Mouse (Mus musculus) stomach, embryonic 16.5 days (tissue): Measurements from ENCODE around the gene Nelfe. TPM values are rescaled to one million over a fixed set of nuclear protein-coding genes. Genes with fewer than 3 reads are reported as not detected.
A peak's percentile ranks its signal among the peaks of the same experiment; 100 is the strongest.

Source experiments
- ATAC-seq: fragments of 200-750 bp; cut with Nextera tagmentation; 2 replicates; pipeline ENCODE4 v1.8.0; 2017; ENCODE audit warnings: moderate number of reproducible peaks, moderate TSS enrichment; ENCODE audit not compliant: insufficient read depth, low FRiP score
- H3K27ac ChIP-seq: fragments of 300-500 bp; sonication (generic); 2 replicates; pipeline ENCODE4 v1.5.1; 2014; ENCODE audit warnings: low read length
- H3K27me3 ChIP-seq: fragments of 300-500 bp; sonication (generic); 2 replicates; pipeline ENCODE4 v1.6.1; 2014; ENCODE audit warnings: low read length, control low read depth, mixed read lengths; ENCODE audit not compliant: control insufficient read depth, insufficient read depth
- H3K36me3 ChIP-seq: fragments of 300-500 bp; sonication (generic); 2 replicates; pipeline ENCODE4 v1.6.1; 2014; ENCODE audit warnings: low read length; ENCODE audit not compliant: control insufficient read depth, insufficient read depth
- H3K4me1 ChIP-seq: fragments of 300-500 bp; sonication (generic); 2 replicates; pipeline ENCODE4 v1.6.1; 2014; ENCODE audit warnings: low read length, control low read depth, mixed read lengths; ENCODE audit not compliant: control insufficient read depth, insufficient read depth
- H3K4me2 ChIP-seq: fragments of 300-500 bp; sonication (generic); 2 replicates; pipeline ENCODE4 v1.6.1; 2014; ENCODE audit warnings: low read depth, low read length, mixed read lengths
- H3K4me3 ChIP-seq: fragments of 300-500 bp; sonication (generic); replicated peaks from 2 replicates; pipeline ENCODE4 v1.5.1; 2014; ENCODE audit warnings: mild to moderate bottlenecking, low read length
- H3K9ac ChIP-seq: fragments of 300-500 bp; sonication (generic); 2 replicates; pipeline ENCODE4 v1.6.1; 2014; ENCODE audit warnings: low read length
- H3K9me3 ChIP-seq: fragments of 300-500 bp; sonication (generic); replicated peaks from 2 replicates; pipeline ENCODE4 v1.6.1; 2016; ENCODE audit warnings: low read length, control low read depth; ENCODE audit not compliant: control insufficient read depth
- WGBS: fragments of 180-500 bp; shearing (Covaris S2); extraction: QIAGEN DNeasy Blood & Tissue Kit; methylation state at CpG from one replicate; pipeline ENCODE4 v1.1.7; 2014; 5-methylcytosine and 5-hydroxymethylcytosine counted together
- polyA plus RNA-seq: library from polyadenylated mRNA; unstranded; fragments of >200 nt; fragmentation: Nextera tagmentation; extraction: Ambion mirVana; gene quantifications from 2 replicates; pipeline ENCODE4 v1.2.1, GENCODE M21; 2015

Nelfe gene
- polyA plus RNA-seq, 1 experiment from 2014 or later: 89.5 TPM

DNA sequence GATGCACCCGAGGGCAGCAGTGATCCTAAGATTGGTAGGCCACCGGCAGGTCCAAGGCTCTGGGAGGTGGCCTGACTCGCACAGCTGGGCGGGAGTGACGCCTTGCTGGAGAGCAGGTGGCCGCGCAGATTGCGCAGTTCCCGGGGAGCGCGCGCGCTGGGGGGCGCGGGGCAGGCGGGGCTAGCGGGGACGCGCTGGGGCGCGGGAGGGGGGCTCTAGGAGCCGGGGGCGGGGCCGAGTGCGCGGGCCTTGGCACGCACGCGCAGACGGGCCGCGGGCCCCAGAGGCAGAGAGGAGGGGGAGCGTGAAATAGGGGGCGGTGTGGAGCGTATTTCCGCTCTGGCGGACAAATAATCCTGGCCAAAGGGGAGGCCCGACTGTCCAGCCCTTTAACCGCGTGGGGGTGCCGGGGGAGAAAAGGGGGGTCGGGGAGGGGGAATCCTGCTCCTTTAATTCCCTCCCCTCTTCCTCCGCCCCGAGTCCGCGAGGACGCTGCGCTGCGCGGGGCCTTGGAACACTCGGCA is 43.9 kb downstream of the Nelfe start:
- 1% methylated on average over 43 of the region's 51 CpGs for WGBS
- Histone ChIP-seq H3K4me1 (peaks cover 22% of the 10 kb centered on the region), H3K36me3 (0 out of 2 replicates have a peak, but pooled peaks cover 8% of the 10 kb centered on the region), H3K4me2 (peak overlapping the region; percentile 71), H3K27ac (peak overlapping the region; percentile 93), H3K4me3 (peak overlapping the region; percentile 80), H3K9ac (peak overlapping the region; percentile 94), H3K27me3 (no peaks in the 10 kb centered on the region), H3K9me3 (no peaks in the 10 kb centered on the region)
- ATAC-seq: peak; percentile 92

DNA sequence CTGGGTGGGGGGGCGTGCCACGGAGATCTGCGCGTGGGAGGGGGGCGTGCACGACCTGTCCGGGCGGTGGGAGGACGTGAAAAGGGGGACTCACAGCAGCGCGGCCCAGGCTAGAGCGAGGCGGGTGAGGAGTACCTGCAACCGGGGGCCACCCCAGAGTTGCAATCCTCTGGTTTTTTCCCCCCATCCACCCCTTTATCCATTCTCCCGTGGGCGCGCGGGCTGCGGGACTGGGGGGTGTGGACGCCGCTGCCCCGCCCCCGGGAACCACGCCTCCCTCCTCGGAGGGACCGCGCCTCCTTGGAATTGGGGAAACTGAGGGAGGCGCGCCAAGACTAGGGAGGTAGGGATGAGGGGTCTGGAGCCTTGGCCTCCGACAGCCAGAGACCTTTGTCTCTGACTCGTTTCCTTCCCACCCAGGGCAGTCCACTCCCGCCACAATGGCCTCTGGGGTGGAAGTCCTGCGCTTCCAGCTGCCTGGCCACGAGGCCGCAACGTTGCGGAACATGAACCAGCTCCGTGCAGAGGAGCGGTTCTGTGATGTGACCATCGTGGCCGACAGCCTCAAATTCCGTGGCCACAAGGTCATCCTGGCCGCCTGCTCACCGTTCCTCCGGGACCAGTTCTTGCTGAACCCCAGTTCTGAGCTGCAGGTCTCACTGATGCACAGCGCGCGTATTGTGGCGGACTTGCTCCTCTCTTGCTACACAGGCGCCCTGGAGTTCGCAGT is 44.8 kb downstream of the Nelfe start:
- Histone ChIP-seq H3K4me2 (peak overlapping the region; percentile 71), H3K9ac (peak overlapping the region; percentile 94), H3K27ac (peak overlapping the region; percentile 93), H3K27me3 (no peaks in the 10 kb centered on the region), H3K4me1 (peaks cover 22% of the 10 kb centered on the region), H3K9me3 (no peaks in the 10 kb centered on the region), H3K36me3 (0 out of 2 replicates have a peak, but pooled peaks cover 8% of the 10 kb centered on the region), H3K4me3 (peak overlapping the region; percentile 80)
- ATAC-seq: peak; percentile 11
- WGBS: 6% methylated on average over 51 of the region's 51 CpGs

- Histone ChIP-seq H3K27me3 (no peaks in the 10 kb centered on the region), H3K4me1 (peaks cover 25% of the 10 kb centered on the region), H3K27ac (peak overlapping the region; percentile 93; the same call in 1 of the 2 replicates), H3K9me3 (no peaks in the 10 kb centered on the region), H3K9ac (peak overlapping the region; percentile 94; the same call in 1 of the 2 replicates), H3K4me3 (peak overlapping the region; percentile 80), H3K4me2 (peak overlapping the region; percentile 71), H3K36me3 (0 out of 2 replicates have a peak, but pooled peaks cover 8% of the 10 kb centered on the region)
- ATAC-seq: no peak
- WGBS: 90% methylated on average over 15 of the region's 15 CpGs
These were observed 45.5 kb downstream of the Nelfe start for GRCm38 (mm10) chr17:34895724-34896123.

DNA sequence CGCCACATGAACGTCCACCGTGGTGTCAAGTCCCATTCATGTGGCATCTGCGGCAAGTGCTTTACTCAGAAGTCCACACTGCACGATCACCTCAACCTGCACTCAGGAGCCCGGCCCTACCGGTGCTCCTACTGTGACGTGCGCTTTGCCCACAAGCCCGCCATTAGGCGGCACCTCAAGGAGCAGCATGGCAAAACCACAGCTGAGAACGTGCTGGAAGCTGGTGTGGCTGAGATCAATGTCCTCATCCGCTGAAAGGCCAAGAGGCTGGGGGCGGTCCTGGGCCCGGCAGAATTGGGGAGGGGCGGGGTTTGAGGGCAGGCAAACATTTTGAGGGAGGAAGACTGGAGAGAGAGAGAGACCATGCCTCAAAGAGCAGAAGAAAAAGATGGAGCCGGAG is 46.2 kb downstream of the Nelfe start:
- WGBS: 82% methylated on average over 17 of the region's 17 CpGs
- H3K9ac ChIP-seq: no peak overlapping the region
- no peak overlapping the region for H3K27ac ChIP-seq
- H3K9me3 ChIP-seq: no peaks in the 10 kb centered on the region
- H3K4me2 ChIP-seq: no peak overlapping the region
- H3K36me3 ChIP-seq: 0 out of 2 replicates have a peak, but pooled peaks cover 8% of the 10 kb centered on the region
- no peak for ATAC-seq
- H3K4me1 ChIP-seq: peaks cover 25% of the 10 kb centered on the region
- no peaks in the 10 kb centered on the region for H3K27me3 ChIP-seq
- no peak overlapping the region for H3K4me3 ChIP-seq

- WGBS: 13% methylated on average over 10 of the region's 10 CpGs
- Histone ChIP-seq H3K4me3 (peak overlapping the region; percentile 92), H3K4me1 (peaks cover 25% of the 10 kb centered on the region), H3K9ac (peak overlapping the region; percentile 99), H3K27ac (peak overlapping the region; percentile 95), H3K9me3 (no peaks in the 10 kb centered on the region), H3K36me3 (0 out of 2 replicates have a peak, but pooled peaks cover 10% of the 10 kb centered on the region), H3K4me2 (peak overlapping the region; percentile 84), H3K27me3 (no peaks in the 10 kb centered on the region)
- ATAC-seq: no peak
These were observed 47.4 kb downstream of the Nelfe start for GRCm38 (mm10) chr17:34897373-34898159.

GRCm38 (mm10) chr17:34898160-34898586 is 48.0 kb downstream of the Nelfe start, which contains the start of the genes C2 and Ehmt2:
Gene C2 (minus strand): TSS chr17:34898265.
Gene Ehmt2 (plus strand): TSS chr17:34898469.
- Histone ChIP-seq H3K27ac (peak within 1 kb of the TSS; percentile 95), H3K9me3 (no peaks in the 10 kb centered on the region), H3K4me1 (peaks cover 25% of the 10 kb centered on the region), H3K9ac (peak within 1 kb of the TSS; percentile 99), H3K4me2 (peak within 1 kb of the TSS; percentile 84), H3K27me3 (no peaks in the 10 kb centered on the region), H3K4me3 (peak within 1 kb of the TSS; percentile 92), H3K36me3 (peaks cover 15% of the 10 kb centered on the region; the same call in 1 of the 2 replicates)
- ATAC-seq: peak; percentile 55
- WGBS: 0% methylated on average over 42 of the region's 44 CpGs

DNA sequence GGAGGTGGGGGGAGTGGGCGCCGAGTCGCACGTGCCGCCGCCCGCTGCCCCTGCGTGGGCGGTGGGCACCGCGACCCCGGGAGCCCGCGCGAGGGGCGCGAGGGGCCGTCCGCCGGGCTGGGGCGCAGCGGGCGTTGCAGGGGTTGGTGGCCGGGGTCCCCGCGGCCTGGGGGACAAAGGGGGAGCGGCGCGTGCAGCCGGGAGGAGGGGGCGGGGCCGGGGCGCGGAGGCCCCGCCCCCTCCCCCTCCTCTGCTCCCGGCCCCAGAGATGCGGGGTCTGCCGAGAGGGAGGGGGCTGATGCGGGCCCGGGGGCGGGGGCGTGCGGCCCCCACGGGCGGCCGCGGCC is 48.5 kb downstream of the Nelfe start:
- no peaks in the 10 kb centered on the region for H3K9me3 ChIP-seq
- WGBS: under 1% methylated on average over 26 of the region's 47 CpGs
- ATAC-seq: no peak

GRCm38 (mm10) chr17:34899053-34899889 is 49.1 kb downstream of the Nelfe start:
- Histone ChIP-seq H3K4me1 (peaks cover 20% of the 10 kb centered on the region), H3K27ac (peak overlapping the region; percentile 95), H3K9me3 (no peaks in the 10 kb centered on the region), H3K4me2 (peak overlapping the region; percentile 84), H3K9ac (peak overlapping the region; percentile 99), H3K4me3 (peak overlapping the region; percentile 92), H3K36me3 (peaks cover 15% of the 10 kb centered on the region; the same call in 1 of the 2 replicates), H3K27me3 (no peaks in the 10 kb centered on the region)
- under 1% methylated on average over 39 of the region's 45 CpGs for WGBS
- ATAC-seq: no peak

More for the DNA sequence above, 48.5 kb downstream of the Nelfe start:
- Histone ChIP-seq H3K36me3 (peaks cover 15% of the 10 kb centered on the region; the same call in 1 of the 2 replicates), H3K27me3 (no peaks in the 10 kb centered on the region), H3K9ac (peak overlapping the region; percentile 99), H3K4me2 (peak overlapping the region; percentile 84), H3K4me3 (peak overlapping the region; percentile 92), H3K27ac (peak overlapping the region; percentile 95), H3K4me1 (peaks cover 21% of the 10 kb centered on the region)
